Mouse (Mus musculus) lung, postnatal 4 days (tissue): ENCODE measurements at regions not wholly inside any gene's neighbourhood (a gene's known extent, or its start where the extent isn't known, plus 50 kb on each side); places are given as distances from the start of the nearest gene placed in this dataset.

Source experiments
- DNase-seq, 2 experiments: peaks; one replicate each; pipeline ENCODE4 v3.0.0; 2021

GRCm38 (mm10) chr5:132760396-132760795 is 217.3 kb upstream of the Auts2 start:
- no peak for DNase-seq

GRCm38 (mm10) chr5:132759751-132760150 is 216.6 kb upstream of the Auts2 start:
- no peak for DNase-seq

- DNase-seq, result no peak
Measured at GRCm38 (mm10) chr5:132758941-132759340, 215.8 kb upstream of the Auts2 start.

- DNase-seq, result no peak
Measured at GRCm38 (mm10) chr5:132737966-132738365, 194.8 kb upstream of the Auts2 start.

- no peak for DNase-seq
Measured at GRCm38 (mm10) chr5:132728689-132729189, 185.6 kb upstream of the Auts2 start.

- no peak for DNase-seq
Measured at GRCm38 (mm10) chr5:132724467-132724866, 181.3 kb upstream of the Auts2 start.

- DNase-seq, result no peak
Measured at GRCm38 (mm10) chr5:132710301-132710700, 167.2 kb upstream of the Auts2 start.

- no peak for DNase-seq
Measured at GRCm38 (mm10) chr5:132707531-132707930, 164.4 kb upstream of the Auts2 start.

- DNase-seq, result peak in 1 of 2 experiments; percentile 41
Measured at GRCm38 (mm10) chr5:132703455-132704100, 160.4 kb upstream of the Auts2 start.

- DNase-seq, result no peak
Measured at GRCm38 (mm10) chr5:132702573-132702972, 159.4 kb upstream of the Auts2 start.

- no peak for DNase-seq
Measured at GRCm38 (mm10) chr5:132690784-132691183, 147.6 kb upstream of the Auts2 start.

GRCm38 (mm10) chr5:132675261-132675660 is 132.1 kb upstream of the Auts2 start:
- no peak for DNase-seq

GRCm38 (mm10) chr5:132673599-132674305 is 130.6 kb upstream of the Auts2 start:
- DNase-seq, result no peak

- DNase-seq, result no peak
Measured at GRCm38 (mm10) chr5:132671496-132671895, 128.4 kb upstream of the Auts2 start.

- DNase-seq, result no peak
Measured at GRCm38 (mm10) chr5:132667316-132667715, 124.2 kb upstream of the Auts2 start.

GRCm38 (mm10) chr5:132661266-132661665 is 118.1 kb upstream of the Auts2 start:
- no peak for DNase-seq

GRCm38 (mm10) chr5:132660036-132660435 is 116.9 kb upstream of the Auts2 start:
- no peak for DNase-seq

GRCm38 (mm10) chr5:132654382-132654781 is 111.2 kb upstream of the Auts2 start:
- no peak for DNase-seq

- no peak for DNase-seq
Measured at GRCm38 (mm10) chr5:132653694-132654300, 110.7 kb upstream of the Auts2 start.

- no peak for DNase-seq
Measured at GRCm38 (mm10) chr5:132652201-132652600, 109.1 kb upstream of the Auts2 start.

- no peak for DNase-seq
Measured at GRCm38 (mm10) chr5:132649771-132650170, 106.6 kb upstream of the Auts2 start.

- DNase-seq, result no peak
Measured at GRCm38 (mm10) chr5:132648751-132649150, 105.6 kb upstream of the Auts2 start.

- DNase-seq, result no peak
Measured at GRCm38 (mm10) chr5:132644646-132645172, 101.6 kb upstream of the Auts2 start.

GRCm38 (mm10) chr5:132643270-132643669 is 100.1 kb upstream of the Auts2 start:
- DNase-seq, result no peak
